Mouse (Mus musculus): ENCODE results near the gene Odc1. TPM values are rescaled to one million over a fixed set of nuclear protein-coding genes. Genes with fewer than 3 reads are reported as not detected.
"Not testable (repeated sequence)": the region's sequence is repeated elsewhere in the genome, so short reads cannot be mapped to it uniquely, and the experiment has no call there.

The Odc1 gene
- total RNA-seq, 2 experiments from 2014 or later: 383 to 788 TPM

- ATAC-seq (replicated peaks; ENCODE audit: low FRiP score, low TSS enrichment, poor library complexity, severe bottlenecking): not testable (repeated sequence)
Measured at GRCm38 (mm10) chr12:17547552-17547951, 3.0 kb downstream of the Odc1 start.

GRCm38 (mm10) chr12:17548505-17548904 lies 3.9 kb downstream of the Odc1 start:
- ATAC-seq (replicated peaks; ENCODE audit: low FRiP score, low TSS enrichment, poor library complexity, severe bottlenecking): no peak

GRCm38 (mm10) chr12:17549421-17549820 lies 4.8 kb downstream of the Odc1 start:
- ATAC-seq (replicated peaks; ENCODE audit: low FRiP score, low TSS enrichment, poor library complexity, severe bottlenecking): not testable (repeated sequence)

GRCm38 (mm10) chr12:17551208-17551995 lies 6.8 kb downstream of the Odc1 start:
- no peak for ATAC-seq (replicated peaks; ENCODE audit: low FRiP score, low TSS enrichment, poor library complexity, severe bottlenecking)

DNA sequence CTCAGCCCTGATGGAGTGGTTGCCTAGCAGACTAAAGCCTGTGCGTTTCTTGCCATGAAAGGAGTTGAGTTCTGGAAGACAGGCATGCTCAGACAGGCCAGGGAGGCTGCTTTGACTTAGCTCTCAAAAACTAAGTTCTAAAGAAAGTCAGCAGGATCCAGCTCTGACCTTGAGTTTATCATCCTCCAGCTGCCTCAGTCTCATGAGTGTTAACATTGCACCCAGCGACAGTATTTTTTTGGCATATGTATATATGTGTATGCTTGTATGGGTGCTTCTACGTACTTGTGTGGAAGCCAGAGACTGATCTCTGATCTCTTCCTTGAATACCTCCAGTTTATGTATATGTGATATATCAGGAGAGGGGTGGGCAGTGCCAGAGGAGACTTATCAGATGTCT lies 7.8 kb downstream of the Odc1 start:
- peak; percentile 4 for ATAC-seq (replicated peaks; ENCODE audit: low FRiP score, low TSS enrichment, poor library complexity, severe bottlenecking)

- ATAC-seq (replicated peaks; ENCODE audit: low FRiP score, low TSS enrichment, poor library complexity, severe bottlenecking): peak; percentile 8
Measured at GRCm38 (mm10) chr12:17552949-17553348, 8.4 kb downstream of the Odc1 start.

DNA sequence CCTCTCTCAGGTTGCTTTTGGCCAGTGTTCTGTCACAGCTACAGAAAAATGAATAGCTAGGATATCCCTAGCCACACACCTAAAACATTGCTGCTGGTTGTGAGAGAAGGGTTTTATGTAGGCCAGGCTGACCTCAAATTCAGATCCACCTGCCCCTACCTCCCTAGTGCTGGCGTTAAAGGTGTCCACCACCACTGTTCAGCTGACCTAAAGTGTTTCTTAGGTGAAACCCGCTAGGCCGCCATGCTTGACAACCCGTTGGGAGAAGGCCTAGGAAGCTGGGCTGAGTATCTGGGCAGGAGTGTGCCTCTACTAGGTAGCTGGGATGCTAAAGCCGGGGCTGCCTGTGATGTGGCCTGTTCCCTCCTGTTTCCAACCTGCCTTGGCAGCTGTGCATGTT lies 9.0 kb downstream of the Odc1 start:
- no peak for ATAC-seq (replicated peaks; ENCODE audit: low FRiP score, low TSS enrichment, poor library complexity, severe bottlenecking)

DNA sequence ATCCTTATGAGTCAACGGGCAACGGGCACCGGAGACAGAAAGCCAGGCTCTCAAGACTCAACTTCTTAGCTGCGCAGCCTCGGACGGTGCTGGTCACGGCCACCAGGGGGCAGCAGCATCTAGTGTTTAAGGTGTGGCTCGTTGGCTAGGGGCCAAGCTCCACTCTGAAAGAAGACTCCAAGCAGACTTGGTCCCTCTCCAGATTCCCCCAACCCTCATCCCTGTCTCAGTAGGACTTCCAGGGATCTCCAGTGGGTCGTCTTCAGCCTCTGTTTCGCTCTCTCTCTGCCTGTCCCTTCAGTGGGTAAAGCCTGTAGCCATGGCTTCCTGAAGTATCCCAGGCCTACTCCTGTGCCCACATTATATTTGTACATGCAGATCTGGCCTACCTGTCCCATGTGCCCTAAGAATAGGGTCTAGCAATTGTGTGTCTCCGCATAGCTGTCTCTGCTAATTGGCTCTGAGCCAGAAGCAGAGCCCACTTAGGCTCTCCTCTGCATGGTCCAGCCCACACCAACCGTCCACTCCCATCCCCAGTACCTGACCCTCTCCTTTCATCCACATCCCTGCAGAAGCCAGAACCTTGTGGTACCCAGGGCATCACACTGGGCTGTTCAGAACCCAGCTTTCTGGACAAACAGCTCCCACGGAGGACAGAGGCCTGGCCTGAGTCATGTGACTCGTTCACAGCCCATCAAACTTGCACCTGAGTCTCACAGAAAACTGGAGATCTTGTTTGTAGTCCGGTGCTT lies 9.8 kb downstream of the Odc1 start:
- peak; percentile 66 for ATAC-seq (replicated peaks; ENCODE audit: low FRiP score, low TSS enrichment, poor library complexity, severe bottlenecking)

- 0 out of 2 replicates have a peak, but pooled peaks have one; percentile 32 for ATAC-seq (replicated peaks; ENCODE audit: low FRiP score, low TSS enrichment, poor library complexity, severe bottlenecking)
Measured at GRCm38 (mm10) chr12:17556430-17557343, 12.1 kb downstream of the Odc1 start.

GRCm38 (mm10) chr12:17557344-17557966 lies 12.9 kb downstream of the Odc1 start:
- ATAC-seq (replicated peaks; ENCODE audit: low FRiP score, low TSS enrichment, poor library complexity, severe bottlenecking): no peak

DNA sequence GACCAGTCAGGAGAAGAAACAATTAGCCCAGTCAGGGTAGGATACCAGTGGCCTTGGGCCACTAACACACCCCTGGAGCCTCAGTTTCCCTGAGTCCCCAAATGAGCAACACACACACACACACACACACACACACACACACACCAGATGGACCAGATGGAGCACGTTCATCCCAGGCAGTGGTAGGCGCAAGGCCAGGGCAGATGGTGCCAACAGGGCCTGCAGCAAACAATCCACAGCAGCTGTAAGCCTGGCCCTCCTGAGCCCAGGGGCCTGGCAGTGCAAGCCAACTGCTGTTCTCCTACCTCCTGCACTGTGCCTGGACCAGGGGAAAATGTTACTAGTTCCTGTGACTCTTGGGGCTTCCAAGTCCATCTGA lies 13.4 kb downstream of the Odc1 start:
- ATAC-seq (replicated peaks; ENCODE audit: low FRiP score, low TSS enrichment, poor library complexity, severe bottlenecking): no peak

- no peak for ATAC-seq (replicated peaks; ENCODE audit: low FRiP score, low TSS enrichment, poor library complexity, severe bottlenecking)
Measured at GRCm38 (mm10) chr12:17562396-17562795, 17.8 kb downstream of the Odc1 start.

DNA sequence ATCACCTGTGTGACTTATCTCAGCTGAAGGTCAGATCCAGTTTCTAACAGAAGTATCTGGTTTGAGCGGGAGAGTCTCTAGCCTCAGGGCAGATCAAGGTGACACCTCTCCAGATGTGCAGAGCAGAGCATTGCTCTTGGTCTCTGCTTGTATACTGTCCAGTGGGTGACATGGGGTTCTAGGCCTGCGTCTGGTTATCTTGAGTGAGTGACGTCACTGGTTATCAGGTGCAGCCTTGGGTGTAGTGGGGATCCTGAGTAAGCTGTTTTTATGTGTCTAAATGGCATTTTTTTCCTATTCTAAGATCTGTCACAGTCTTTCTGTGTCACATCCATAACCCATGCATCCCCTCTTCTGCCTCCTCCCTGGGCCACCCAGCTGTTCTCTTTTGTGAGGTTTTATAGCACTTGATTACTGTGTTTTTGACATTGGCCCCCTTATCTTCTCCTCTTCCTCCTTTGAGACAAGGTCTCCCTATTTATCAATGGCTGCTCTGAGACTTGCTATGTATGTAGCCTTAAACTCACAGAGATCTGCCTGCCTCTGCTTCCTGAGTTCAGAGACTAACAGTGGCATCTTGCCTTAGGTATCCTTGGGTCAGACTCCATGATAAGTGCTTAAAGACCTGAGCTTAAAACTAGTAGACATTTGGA lies 20.9 kb downstream of the Odc1 start:
- ATAC-seq (replicated peaks; ENCODE audit: low FRiP score, low TSS enrichment, poor library complexity, severe bottlenecking): peak; percentile 52; the same call in 1 of the 2 replicates

- no peak for ATAC-seq (replicated peaks; ENCODE audit: low FRiP score, low TSS enrichment, poor library complexity, severe bottlenecking)
Measured at GRCm38 (mm10) chr12:17566046-17566408, 21.4 kb downstream of the Odc1 start.

- no peak for ATAC-seq (replicated peaks; ENCODE audit: low FRiP score, low TSS enrichment, poor library complexity, severe bottlenecking)
Measured at GRCm38 (mm10) chr12:17568564-17568963, 24.0 kb downstream of the Odc1 start.

DNA sequence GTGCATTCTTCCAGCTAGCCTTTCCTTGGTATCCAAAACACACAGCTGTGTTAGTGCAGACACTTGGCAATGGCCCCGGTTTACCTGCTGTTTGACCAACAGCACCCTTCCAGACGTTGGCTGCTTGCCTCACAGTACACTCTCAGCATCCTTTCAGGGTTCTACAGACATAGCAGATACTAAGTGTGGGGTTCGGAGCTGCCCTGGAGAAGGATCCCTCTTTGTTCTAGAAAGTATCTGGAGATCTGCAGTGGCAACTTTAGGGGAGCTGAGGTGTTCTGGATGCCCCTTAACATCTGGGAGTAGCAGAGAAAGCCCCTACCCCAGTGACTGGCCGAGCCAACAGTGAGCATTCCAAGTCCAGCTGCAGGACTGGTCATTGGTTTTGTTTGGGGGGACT lies 30.0 kb downstream of the Odc1 start:
- no peak for ATAC-seq (replicated peaks; ENCODE audit: low FRiP score, low TSS enrichment, poor library complexity, severe bottlenecking)

DNA sequence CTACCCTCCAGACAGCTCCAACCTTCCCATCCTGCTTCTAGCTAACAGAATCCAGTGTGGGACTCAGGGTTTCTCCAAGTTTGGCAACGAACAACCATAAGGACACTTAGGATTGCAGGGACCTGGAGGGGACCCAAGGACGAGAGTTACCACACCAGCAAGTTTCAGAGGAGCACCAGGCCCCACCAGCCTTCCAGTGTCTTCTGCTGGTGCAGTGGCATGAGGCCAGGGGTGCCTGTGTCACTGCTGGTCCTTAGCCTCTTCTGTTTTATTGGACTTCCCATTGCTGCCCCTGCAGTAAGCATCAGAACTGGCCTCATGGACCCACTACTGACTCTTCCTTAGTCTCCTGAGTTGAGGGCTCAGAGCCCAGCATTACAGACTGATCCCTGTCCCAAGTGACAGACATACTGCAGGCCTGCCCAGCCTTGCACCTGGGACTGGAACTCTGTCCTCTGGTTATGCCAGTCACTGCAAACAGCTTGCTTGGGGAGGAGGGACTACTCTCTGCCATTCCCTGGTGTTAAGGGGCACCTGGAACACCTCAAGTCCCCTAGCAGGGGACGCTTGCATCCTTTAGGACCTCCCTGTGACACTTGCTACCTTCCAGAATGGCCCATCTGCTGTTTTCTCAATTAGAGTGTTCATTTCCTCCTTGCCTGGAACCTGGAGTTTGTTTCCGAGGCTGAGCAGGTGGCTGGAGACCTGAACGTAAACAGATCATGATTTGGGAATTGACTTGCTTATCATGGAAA lies 30.7 kb downstream of the Odc1 start:
- no peak for ATAC-seq (replicated peaks; ENCODE audit: low FRiP score, low TSS enrichment, poor library complexity, severe bottlenecking)

- no peak for ATAC-seq (replicated peaks; ENCODE audit: low FRiP score, low TSS enrichment, poor library complexity, severe bottlenecking)
Measured at GRCm38 (mm10) chr12:17576041-17576440, 31.4 kb downstream of the Odc1 start.

Data from megakaryocyte-erythroid progenitor cell, adult 5-6 weeks (primary cell).